Mouse (Mus musculus) skeletal muscle tissue, adult 2 months (tissue): ENCODE data around the gene Dusp16.
"Not testable (repeated sequence)": the region's sequence is repeated elsewhere in the genome, so short reads cannot be mapped to it uniquely, and the experiment has no call there.

Experiments
- DNase-seq: peaks from one replicate; pipeline ENCODE4 v3.0.0-alpha.2; 2012; ENCODE audit warnings: low read depth, low spot score

Dusp16 gene

DNA sequence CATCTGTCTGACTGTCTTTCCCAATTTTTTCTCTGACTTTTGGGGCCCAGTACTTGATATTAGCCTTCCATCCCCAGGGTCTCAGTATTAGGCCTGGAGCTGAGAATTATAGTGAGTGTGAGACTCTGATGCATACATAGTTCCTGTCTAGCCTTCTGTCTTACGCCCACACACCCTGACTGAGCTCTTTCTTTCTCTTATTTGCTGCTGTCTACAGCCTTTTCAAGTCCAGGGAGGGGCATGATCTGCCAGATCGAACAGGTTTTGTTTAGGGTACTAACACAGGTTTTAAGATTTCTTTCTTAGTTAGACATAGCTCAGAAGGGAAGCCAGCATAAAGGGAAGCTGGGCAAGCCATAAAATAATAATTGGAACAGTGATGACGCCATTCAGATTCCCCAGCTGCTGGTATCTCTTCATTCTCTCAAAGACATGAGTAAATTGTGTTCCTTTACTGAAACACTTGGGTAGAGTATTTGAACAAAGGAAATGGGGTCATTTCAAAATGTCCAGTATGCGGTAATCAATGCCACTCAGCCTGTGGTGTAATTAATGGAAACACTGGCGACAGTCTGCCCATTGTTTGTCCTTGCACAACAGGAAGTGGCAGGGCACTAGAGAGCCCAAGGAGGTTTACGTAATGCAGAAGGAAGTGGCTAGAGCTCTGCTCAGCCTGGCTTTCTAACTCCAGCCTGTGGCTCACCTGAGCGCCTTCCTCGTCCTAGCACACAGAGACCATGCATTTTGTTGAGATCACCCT, 91.8 kb downstream of the Dusp16 start:
- peak; percentile 31 for DNase-seq

- no peak for DNase-seq
Observed at GRCm38 (mm10) chr6:134698243-134698642, 94.2 kb downstream of the Dusp16 start.

DNA sequence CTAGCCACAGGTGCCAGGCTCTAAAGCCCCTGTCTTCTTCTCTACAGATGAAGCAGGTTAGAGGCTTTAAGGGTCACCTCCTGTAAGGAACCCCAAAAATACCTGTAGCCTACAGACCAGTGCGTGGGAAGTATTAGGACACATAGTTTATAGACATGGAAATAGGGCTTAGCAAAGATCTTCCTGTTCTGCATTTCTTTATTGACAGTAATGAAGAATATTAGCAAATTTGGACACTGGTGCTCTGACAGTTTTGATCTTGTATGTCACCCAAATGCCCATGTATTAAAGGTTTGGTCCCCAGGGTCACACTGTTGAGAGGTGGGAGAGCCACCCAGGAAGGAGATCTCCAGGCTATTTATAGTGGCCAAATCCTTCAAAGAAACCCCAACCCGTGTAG, 95.9 kb downstream of the Dusp16 start:
- DNase-seq = no peak

- peak; percentile 77 for DNase-seq
Observed at GRCm38 (mm10) chr6:134696146-134696545, 96.3 kb downstream of the Dusp16 start.

DNA sequence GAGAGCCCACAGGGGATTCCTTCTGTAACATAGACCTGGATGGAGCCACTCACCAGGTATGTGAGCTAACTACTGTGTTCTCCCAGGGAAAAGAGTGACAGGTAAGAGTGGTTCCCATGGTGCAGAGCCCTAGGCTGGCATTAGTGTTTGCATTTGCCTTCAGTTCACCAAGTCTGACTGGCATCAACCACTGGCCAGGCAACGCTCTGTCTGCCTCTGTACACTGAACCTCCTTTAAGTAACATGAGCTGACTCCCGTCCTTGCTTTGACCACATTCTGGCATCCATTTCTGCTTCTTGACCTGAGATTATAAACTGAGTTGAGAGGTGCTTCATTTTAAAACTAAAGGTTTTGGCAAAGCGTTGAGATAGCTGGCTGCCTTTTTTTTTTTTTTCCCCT, 96.8 kb downstream of the Dusp16 start:
- DNase-seq = peak; percentile 30

DNA sequence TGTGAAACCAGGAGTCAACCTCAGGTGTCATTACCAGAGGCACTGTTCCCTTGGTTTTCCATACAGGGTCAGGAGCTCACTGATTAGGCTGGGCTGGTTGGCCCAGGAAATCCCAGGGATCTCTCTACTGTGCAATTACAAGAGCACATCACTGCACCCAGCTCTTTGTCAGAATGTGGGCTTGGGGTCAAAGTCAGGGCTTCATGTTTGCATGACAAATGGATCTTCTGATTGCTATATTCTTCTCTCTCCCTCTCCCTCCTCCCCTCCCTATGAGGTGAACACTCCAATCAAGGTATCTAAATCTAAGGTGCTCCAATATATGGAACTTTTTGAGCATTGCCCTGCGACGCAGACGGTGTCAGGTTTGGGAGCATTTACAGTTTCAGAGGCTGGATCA, 97.4 kb downstream of the Dusp16 start:
- no peak for DNase-seq

DNA sequence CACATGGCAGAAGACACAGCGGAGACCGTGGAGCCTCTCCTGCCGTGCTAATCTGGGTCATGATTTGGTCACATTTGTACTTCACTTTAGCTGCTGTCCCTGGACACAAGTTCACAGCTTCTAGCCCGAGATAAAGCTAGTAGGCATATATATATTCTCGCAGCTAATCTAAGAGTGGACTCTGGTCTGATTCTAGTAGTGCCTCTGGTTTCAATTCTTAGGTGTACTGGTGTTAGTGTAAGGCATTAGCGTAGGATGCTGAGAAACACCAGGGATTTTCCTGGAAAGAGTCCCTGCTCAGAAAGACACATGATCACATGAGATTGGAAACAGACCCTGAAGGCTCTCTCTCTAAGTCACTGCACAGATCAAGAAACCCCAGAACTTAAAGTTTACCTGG, 97.9 kb downstream of the Dusp16 start:
- DNase-seq = no peak

DNA sequence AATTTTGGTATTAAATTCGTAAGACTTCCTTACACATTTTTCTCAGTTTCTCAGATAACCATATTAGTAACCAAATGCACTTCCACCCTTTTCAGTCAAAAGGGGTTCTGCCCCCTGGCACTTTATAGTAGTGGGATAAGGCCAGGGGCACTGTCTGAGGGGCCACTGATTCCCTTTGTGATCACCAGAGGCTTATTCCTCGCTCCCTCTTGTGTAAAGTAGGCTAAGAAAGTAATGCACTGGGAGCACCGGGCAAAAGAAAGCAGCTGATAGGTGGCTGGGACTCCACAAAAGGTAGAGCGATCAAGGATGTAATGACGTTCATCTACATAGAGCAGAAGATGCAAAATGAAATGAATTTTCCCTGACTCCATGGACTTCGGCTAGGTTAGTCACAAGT, 106.9 kb downstream of the Dusp16 start:
- no peak for DNase-seq

DNA sequence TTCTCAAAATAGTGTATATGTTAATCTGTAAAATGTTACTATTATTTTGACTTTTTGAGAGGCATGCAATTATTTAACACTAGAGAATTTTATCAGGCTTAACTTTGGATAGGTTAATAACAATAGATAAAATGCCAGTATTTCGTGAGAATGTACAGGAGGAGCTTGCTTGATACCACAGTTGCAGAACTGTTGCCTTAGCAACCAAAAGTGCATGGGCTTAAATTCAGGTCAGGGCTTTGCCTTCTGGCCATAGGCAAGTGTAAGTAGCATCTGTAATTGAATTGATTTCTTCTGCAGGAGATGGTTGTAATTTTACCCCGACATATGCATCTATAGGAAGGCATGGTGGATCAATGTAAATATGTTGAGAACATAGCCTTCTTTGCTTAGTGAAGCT, 107.4 kb downstream of the Dusp16 start:
- no peak for DNase-seq

- no peak for DNase-seq
Observed at GRCm38 (mm10) chr6:134684354-134684915, 108.0 kb downstream of the Dusp16 start.

DNA sequence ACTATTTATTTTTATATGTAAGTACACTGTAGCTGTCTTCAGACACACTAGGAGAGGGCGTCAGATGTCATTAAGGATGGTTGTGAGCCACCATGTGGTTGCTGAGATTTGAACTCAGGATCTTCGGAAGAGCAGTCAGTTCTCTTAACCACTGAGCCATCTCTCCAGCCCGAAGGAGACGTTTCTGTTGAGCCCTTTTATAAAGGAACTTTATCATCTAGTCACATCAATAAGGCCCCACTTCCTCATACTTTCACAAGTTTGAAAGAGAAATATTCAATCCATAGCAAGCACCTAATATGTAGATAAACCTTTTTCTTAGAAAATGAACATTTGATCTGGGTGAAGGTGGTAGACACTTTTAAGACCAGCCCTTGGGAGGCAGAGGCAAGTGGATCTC, 113.1 kb downstream of the Dusp16 start:
- not testable (repeated sequence) for DNase-seq

- no peak for DNase-seq
Observed at GRCm38 (mm10) chr6:134678037-134678436, 114.4 kb downstream of the Dusp16 start.

GRCm38 (mm10) chr6:134677504-134677903, 114.9 kb downstream of the Dusp16 start:
- no peak for DNase-seq

GRCm38 (mm10) chr6:134673712-134674111, 118.7 kb downstream of the Dusp16 start:
- not testable (repeated sequence) for DNase-seq

DNA sequence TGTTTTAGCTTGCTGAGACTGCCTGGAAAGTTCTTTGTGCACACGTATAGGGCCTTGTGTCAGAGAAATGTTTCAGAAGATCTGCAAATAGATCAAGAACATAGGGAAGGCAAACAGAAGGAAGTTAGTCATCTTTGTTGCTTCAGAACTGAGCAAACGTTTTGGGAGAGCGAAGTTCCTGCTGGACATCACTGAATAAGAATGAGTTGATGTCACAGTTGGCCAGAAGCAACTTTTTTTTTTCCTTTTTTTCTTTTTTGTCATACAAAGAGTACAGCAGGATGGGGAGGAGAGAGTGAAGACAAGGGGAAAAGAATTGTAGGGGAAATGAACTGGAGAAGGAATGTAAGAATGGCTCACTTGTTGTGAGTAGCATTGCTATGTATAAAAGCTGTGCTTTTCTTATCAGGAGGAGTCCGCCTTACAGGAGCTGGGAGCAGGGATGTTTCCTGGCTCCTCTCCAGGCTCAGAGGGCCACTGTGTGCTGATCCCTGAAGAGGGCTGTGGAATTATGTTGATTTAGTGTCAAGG, 121.5 kb downstream of the Dusp16 start:
- DNase-seq = peak; percentile 64

DNA sequence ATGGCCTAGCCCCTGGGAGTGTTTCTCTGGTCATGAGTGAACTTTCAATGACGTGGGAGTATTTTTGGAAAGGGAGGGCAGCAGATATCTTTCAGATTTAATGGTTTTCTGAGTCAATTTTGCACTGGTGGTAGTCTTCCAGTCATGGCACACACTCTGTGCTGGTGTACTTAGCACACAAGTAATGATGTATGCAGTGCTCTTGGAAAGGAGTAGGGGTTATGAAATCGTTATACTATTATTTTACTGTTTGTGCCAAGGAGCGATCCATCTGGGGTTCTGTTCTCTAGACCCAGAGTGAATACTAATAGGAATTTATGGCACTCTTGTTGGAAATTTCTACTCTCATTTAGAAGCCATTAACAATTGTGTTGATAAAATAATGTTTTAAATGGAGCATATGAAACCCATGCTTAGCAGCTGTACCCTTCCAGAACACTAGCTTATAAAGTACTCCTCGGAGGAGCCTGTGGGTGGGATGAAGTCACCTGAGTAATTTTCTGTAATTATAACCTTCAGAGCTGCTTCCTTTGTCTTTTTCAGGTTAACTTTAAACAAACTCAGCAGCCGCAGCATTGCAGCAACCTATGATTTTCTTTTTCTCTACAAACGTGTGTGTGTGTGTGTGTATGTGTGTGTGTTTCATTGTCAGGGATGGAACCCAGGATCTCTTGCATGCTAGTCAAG, 123.1 kb downstream of the Dusp16 start:
- no peak for DNase-seq

GRCm38 (mm10) chr6:134668519-134668918, 123.9 kb downstream of the Dusp16 start:
- no peak for DNase-seq

DNA sequence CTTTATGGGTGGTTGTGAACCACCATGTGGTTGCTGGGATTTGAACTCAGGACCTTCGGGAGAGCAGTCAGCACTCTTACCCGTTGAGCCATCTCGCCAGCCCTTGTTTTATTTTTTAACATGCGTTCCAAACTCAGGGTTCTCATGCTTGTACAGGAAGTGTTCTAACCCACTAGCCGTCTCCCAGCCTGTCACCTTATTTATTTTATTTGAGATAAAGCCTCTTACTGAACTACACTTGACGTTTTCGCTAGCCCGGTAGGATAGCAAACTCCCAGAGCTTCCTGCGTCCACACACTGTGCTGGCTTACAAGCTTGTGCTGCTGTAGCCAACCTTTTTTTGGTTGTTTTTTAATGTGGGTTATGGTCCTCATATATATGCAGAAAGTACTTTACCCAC, 126.6 kb downstream of the Dusp16 start:
- no peak for DNase-seq
